Mouse (Mus musculus) CD4-positive, CD25-positive, alpha-beta regulatory T cell, adult 4 months (primary cell): ENCODE measurements around the gene Lmod3. TPM values are rescaled to one million over a fixed set of nuclear protein-coding genes. Genes with fewer than 3 reads are reported as not detected.
A peak's percentile ranks its signal among the peaks of the same experiment; 100 is the strongest.

Source experiments
- ATAC-seq: one replicate; pipeline ENCODE4 v1.8.0; 2017
- polyA plus RNA-seq, 2 experiments: library from polyadenylated mRNA; unstranded; fragments of 100-300 nt; shearing (Covaris generic); gene quantifications; one replicate each; pipeline ENCODE4 v1.2.1; 2017

Gene Lmod3
- polyA plus RNA-seq: under 1 TPM in 1 of 2 experiments, not detected in 1; 0.24 TPM

DNA sequence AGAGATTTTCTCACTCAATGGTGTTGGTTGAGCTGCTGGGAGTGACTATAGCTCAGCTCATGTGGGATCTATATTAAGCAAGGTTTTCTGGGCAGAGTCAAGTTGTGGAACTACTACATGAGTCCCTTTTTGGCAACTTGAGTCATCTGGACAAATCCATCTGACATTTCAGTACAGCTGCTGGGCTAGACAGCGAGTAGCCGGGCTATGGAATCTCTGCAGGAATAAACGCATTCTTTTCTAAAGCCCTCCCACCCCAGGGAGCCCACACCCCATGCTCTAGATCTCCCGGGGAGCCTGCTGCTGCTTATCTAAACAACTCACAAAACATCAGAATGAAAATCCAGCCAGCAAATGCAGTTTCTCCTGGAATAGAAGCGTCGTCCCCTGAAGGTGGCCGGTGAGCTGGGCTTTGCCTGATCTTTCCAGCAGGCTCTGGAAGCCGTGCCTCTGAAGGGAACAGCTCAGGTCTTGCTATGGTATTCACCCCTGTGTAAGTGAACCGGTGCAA is at the start of gene Lmod3:
TSS of gene Lmod3 (minus strand) at position 49 of the 511 bp plus-strand sequence.
- ATAC-seq: no peak

DNA sequence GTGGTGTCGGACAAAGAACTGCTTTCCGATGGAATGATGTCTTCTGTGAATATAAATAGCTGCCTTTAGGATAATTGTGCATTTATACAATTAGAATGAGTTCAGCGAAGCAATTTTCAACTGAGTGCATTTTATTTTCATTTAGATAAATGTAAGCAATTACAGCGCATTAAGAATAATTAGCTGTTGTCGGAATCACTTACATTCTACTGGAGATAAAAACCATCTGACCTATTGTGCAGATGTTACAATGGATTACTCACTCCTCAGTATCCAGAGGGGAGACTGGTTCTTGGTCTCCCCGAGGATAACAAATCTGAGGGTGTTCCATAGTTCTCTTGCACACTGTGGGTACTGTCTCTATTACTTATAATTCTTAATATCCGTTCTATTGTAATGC is 49.7 kb upstream of the Lmod3 start:
- ATAC-seq: no peak

DNA sequence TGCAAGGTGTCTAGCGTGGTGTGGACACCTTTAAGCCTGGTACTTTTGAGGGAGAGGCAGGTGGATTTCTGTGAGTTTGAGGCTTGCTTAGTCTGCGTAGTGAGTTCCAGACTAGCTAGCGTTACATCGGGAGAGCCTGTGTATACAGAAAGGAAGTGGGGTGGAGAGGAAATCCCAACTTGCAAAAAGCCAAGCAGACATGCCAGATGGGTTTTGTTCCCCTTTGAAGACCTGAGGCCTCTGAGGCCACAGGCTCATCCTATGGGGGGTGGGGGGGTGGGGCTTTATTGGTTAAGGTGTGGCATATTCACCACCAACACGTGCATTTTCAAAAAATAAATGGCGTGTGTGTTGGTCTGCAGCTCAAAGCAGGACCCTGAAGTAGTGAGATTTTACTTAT is 48.1 kb upstream of the Lmod3 start:
- ATAC-seq: no peak

DNA sequence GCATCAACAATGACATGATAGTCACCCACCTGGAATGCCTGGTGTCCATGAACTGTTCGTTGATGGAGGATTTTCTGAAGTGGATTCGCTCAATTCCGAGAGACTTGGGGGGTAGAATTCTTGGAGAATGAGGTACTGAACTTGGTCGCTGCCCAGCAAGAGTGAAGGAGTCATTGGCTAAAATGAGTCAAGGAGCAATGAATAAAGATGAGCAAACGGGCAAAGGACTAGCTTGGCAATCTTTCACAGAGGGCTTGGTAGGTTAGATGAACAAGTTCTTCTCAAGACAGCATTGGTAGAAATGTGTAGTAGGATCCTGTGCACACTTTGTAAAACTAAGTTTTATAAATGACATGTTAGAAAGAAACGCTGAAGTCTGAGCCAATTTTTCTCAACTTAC is 47.6 kb upstream of the Lmod3 start:
- ATAC-seq: no peak

DNA sequence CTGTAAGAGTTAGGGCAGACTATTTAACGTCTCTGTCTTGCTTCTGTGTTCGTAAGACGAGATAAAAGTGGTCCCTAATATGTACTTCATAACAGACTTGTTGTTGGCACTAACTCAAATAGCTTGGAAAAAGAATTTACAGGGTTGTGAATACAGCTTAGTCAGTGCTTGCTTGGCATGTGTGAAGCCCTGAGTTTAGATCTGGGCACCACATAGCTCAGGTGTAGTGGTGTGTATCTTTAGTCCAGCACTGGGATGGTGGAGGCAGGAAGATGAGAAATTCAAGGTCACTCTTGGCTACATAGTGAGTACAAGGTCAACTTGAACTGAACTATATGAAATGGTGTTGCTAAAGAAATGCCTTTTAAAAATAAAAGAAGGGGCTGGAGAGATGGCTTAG is 44.6 kb upstream of the Lmod3 start:
- no peak for ATAC-seq

DNA sequence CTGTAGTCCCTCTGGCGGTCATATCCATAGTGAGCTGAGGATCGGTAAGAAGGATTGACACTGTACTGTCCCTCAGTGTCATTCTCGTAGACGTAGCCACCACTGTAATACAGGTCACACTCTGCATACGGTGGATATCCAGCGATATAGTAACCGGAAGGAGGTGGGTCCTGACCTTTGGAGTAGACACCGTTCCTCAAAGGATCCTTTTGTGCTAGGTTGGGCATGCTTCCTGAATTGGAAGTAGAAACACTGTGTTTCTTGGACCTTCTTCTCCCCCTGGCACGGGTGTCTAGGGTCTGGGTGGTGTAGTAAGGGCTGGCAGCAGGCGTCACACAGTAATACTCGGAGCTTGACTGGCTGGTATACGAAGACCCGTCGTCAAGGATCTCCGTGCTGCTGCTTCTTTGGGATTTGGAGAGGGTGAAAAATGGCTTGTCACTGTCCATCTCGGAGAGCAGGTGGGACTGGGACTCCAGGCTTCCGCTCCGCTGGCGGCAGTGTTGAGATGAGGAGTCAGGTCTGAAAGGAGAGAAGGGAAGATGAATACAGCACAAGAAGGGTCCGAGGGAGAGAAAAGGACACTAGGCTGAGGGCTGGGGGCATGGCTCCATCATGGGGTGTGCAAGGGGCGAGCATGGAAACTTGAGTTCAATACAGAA is 43.4 kb upstream of the Lmod3 start:
- no peak for ATAC-seq

DNA sequence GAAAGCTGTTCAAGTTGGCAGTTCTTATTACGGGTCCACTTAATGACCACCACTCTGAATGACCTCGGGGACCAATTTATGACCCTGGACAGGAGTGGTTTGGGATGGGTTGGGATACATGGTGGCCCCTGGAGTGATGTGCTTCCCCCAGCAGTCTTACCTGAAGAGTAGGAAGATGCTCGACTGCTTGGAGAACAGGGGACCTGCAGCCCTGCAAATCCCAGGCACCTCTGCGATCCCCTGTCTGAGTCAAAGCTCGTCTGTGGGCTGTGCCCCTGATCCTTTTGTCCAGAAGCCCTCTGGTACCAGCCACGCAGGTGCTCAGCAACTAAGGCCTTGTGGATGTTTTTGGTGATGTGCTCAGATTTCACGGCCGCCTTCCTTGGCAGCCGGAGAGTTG is 42.9 kb upstream of the Lmod3 start:
- no peak for ATAC-seq

DNA sequence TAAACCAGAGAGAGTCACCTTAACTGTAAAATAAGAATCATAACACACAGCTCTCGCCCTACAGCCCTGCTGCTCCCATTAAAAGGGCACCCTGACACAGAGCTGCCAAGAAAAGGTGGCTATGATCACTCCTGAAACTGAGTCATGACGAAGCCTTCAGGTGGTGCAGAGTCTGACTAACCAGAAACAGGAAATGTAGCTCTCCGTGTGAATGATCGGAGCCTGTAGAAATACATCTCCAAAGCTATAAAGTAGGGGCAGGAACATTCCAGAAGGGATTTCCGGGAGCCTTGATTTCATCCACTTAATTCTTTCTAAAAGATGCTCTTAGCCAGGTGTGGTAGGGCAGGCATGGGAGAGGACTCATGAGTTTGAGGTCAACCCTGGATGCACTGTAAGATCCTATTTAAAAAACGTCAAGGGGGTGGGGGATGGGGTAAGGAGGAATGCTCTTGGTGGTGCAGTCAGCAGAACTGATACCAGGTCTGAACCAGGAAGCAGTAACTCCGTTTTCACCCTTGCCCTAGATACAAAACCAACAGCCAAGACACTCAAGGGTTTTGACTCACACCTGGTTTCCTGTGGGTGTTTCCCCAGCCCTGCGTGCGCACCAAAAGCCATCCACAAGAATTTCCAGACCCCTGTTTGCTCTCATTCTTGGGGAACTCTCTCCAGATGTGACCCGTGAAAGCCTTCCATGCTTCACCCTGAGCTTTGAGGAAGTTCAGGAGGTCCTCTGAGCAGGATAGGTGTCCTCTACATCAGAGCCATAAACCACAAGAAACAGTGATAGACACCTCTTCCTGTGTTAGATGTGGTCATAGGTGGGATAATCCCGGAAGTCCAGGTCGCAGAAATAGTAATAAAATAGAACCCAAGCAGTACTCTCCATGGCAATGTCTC is 41.4 kb upstream of the Lmod3 start:
- peak; percentile 91 for ATAC-seq

DNA sequence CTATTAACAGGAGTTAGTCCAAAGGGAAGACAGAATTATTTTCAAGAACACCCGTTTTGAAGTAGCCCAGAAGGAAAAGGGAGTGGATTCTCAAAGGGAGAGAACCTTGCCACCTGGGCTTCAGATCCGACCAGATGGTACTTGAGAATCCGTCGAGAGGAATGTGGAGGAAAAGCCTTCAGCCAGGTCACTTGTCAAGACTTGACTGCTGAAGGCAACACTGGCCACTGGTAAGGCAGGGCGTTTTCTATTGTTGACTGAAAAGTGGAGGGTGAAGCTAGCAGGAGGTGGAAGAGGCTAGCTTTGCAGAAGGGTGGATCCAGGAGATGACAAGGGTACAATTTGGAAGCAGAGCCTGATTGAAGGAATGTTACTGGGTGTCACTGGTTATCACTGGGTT is 40.3 kb upstream of the Lmod3 start:
- ATAC-seq: no peak

DNA sequence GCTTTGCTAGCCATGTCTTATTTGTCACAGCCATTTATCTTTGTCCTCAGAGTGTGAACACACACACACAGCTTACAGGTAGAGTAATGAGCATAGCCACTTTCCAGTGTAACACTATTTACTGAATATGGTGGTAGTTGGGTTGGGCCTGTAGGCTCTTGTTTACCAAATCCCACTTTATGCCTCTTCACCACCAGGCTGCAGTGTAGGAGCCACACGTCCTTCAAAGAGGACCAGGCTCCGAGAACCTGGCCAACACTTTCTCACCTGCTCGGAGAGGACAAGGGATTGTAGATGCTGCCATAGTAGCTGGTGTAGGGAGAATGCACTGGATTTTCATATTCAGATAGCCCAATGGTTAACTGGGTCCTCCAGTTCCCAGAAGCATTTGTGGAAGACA is 39.5 kb upstream of the Lmod3 start:
- ATAC-seq: no peak

DNA sequence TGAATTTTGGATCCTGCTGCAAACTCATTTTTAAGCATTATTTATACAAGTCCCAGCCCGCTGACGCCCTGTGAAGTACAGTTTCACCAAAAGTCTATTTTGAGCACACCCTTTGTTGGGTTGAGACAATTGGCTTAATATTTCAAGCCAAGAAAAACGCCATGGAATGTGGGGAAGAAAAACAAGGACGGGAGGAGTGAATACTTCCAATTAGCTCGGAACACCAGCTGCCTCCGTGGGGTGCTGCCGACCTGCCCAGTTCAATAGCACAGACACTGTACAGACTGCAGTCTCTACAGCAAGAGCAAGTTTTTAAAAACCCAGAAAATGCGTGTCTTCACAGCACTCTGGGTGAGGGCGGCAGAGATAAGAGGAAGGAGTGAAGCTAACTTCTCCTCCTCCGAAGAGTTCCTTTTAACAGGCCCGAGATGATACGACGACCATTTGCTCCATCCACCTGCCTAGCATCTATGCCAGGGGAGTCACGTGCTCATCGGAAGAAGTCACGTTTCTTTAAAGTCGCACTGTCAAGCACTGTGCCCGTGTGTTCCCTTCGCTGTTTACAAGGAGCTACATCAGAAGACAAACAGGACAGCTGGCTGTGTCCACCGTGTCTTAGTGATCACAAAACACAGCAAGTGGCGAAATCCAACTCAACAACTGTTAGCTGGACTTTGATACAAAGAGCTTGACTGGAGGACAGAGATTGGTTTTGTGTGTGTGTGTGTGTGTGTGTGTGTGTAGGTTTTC is 38.8 kb upstream of the Lmod3 start:
- ATAC-seq: no peak

DNA sequence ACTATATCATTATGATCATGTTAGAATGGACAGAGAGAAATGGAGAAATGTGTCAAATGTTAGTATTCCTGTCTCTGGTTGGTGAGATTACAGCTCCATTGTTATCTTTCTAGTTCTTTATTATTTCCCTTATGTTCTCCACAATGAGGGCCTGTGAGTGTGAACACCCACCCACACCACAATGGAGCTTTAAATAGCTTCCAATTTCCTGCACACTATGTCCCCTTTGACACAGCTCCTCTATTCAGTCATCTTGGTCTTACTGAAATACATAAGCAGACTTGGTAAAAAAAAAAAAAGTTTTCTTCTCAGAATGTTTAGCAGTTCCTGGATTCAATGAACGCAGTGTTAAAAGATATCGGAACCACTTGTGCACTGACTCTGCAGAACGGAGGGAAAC is 38.1 kb upstream of the Lmod3 start:
- no peak for ATAC-seq

DNA sequence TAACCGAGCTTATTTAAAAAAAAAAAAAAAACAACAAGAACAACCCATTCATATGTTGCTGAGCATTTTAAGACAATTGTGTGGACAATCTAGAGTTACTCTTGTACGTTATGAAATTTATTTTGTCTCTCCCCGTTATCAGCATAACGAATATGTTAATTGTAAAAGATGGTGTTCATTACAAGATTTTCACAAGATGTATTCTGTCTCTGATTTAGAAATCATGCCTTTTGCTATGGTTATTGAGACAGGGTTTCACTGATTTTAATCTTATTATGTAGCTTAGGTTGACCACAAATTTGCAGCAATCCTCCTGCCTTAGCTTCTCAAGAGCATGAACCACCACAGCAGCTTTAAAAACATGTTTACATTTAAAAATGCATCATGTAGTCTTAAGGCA is 37.3 kb upstream of the Lmod3 start:
- ATAC-seq: no peak

DNA sequence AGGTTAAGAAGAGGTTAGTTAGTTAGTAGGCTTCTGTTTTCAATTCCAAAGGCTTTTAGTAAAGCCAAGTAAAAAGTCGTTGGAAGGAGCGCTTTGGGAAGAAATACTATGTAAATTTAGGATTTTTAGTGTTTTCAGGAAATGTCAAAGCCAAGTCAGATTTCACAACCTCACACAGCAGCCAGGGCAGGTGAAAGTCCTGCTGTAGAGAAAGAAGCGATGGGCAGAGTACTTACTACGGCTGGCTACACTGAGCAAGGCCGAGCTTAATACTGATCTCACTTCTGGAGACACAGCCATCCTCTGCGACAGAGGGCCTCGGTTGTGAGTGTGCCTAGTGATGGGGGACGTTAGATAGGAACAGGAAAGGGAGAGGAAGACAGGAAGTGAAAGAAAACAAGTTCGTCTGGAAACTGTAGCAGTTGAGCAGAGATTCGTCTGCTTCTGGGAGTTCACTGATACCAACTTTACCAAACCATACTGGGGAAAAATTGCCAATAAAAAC is 36.8 kb upstream of the Lmod3 start:
- no peak for ATAC-seq

DNA sequence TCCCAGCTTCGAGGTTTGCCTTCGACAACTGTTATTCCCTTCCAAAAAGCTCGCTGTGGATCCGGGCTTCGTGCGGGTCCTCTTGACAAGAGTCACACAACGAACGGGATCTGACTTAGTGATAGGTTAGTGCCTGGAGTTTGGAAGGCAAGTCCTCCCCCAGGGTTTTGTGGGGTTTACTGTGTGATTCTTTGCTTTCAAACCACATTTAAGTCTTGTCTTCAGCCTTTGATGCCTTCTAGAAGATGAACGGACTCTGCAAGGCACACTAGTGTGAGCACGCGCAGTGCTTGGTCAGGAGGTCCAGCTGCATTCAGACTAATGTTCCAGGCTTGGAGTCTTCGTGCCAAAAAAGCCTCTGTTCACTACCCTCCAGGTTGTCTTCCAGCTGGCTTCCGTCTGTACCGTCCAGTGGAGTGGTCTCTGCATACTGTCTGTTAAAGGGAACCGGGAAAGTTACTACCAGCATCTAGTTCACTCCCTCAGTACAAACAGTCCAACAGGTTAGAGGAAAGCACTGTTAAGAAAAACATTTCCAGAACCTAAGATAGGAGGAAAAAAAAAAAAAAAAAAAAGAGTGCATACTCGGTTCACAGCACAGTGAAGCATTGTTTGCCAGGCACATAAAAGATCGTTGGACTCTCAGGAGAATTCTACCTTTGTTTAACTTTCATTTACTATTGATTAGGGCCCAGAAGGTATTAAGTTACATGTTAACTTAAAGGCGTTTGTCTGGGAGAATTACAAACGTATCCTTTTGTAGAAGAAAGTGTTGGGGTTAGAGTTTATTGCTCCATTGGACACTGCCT is 35.7 kb upstream of the Lmod3 start:
- no peak for ATAC-seq

DNA sequence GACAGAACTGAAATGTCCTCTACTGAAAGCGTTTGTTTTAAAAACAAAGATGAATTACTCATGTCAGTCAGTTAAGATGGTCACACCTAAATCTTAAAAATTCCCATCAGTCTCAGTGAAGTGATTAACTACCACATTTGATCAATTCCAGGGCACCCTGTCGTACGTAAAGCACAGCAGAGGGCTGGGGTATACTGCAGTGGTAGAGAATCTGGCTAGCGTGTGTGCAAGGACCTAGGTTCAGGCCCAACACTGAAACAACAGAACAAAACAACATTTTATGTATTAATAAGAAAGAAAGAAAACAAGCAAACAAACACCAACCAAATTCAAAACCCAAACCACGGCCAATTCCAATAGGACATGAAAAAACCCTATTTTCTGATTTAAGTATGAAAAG is 33.8 kb upstream of the Lmod3 start:
- ATAC-seq: no peak

DNA sequence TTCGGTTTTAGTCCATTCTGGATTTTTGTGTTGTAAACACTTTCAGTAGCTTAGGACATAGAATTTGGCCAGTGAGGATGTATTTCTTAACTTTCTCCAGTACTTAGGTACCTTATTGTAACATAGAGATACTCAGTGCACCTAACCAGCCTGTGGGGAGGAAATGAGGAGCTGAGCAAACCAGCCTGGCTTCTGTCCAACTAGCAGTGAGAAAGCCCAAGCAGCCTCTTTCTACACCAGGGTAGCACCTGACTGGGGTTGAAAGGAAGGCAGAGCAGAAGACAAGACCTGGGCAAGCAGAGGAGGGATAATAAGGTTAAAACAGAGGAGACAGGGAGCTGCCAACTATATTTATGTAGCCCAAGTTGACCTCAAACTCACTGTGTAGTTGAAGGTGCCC is 31.1 kb upstream of the Lmod3 start:
- no peak for ATAC-seq

DNA sequence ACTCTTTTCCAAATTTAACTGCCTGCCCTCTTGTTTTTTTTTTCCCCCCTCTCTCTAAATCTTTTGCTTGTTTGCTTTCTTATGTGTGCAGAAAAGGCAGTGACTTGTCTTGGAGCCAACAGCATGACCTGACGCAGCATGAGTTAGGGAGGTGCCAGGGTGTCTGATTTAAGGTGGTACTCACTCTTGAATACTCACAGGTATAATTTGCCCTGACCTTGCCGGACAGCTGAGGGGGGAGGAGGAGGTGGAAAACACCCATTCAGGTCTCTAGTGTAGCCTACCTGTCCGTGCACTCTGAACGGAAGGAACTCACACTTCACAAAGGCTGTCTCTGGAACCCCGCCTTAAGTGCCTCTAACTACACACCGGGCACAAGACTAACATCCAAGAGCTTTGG is 26.3 kb upstream of the Lmod3 start:
- no peak for ATAC-seq

DNA sequence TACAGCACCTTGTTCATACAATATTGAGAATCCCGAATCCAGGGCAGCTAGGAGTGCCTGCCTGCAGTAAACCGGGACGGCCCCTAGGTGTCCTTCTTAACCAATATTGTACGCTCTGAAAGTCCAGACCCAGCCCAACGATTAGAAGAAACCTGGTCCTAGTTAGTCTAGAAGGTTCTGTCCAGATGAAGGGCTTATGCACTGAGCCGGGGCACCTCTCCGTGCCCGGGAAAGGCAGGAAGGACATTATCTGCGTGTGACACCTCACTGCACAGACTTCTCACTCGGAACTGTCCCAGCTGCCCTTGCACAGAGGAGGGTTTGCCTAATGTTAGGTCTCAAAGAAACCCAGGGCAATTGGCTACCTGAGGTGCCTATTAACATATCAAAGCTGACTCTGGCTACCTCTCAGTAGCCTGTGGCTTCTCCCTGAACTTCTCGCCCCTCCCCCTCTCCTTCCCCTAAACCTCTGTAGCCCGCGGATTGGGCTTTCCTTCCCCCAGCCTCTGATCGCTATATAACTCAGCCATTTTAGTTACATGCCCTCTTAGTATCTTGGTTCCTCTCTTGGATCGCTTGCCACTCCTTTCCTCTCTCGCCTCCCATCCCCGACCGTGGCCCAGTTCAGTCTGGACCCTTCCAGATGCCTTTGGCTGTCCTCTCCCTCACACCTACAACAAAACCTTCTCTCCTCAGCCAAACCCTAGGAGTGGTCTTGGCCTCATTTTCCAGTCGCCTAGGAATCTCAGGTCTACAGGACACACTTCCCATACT is 25.6 kb upstream of the Lmod3 start:
- peak; percentile 76 for ATAC-seq

DNA sequence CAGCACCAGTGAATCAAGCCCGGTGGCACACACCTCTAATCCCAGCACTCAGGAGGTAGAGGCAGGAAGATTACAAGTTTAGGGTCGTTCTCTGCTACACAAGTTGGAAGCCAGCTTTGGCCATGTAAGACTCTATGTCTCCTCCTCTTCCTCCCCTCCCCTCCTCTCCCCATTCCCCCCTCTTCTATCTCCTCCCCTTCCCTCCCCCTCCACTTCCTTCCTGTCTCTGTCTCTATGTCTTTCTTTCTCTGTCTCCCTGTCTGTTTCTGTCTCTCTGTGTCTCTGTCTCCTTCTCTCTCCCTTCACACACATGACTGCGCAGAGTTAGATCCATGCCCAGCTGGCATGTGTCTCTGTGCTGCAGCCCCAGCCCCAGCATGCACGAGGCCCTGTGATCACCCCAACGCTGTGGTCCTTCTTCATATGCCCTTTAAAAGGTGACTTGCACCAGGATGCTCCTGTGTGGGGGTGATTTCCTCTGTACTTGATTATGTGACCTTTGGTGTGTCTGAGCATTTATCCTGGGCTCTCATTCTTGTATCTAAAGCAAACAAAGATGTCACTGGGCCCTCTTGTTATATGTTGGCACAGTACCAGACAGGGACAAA is 24.4 kb upstream of the Lmod3 start:
- ATAC-seq: peak; percentile 58

DNA sequence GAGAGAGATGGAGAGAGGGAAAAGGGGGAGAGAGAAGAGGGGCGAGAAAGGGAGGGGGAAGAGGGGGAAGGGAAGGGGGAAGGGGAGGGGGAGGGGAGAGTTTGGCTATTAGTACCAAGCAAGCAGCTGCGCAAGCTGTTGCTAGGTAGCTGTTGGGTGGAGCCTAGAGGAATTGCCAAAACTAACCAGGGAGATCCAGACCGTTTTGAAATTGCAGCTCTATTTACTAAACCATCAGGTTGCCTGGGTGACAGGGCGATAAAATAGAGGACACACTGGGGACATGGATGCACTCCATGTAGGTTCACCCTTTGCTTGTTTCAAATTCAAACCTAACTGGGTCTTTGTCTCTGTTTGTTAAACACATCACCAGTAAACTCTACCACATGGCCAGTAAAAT is 23.8 kb upstream of the Lmod3 start:
- ATAC-seq: no peak
